Mouse (Mus musculus) lung, adult 2 months (tissue): ENCODE data around the gene Igfbp6.

Experiments
- CTCF ChIP-seq: fragments of 200-500 bp; IDR thresholded peaks from 2 replicates; pipeline ENCODE4 v1.5.1; 2011; ENCODE audit warnings: mild to moderate bottlenecking, low read length, control low read depth; ENCODE audit not compliant: insufficient read depth
- POLR2A ChIP-seq: fragments of 200-500 bp; IDR thresholded peaks from 2 replicates; pipeline ENCODE4 v1.6.1; 2011; ENCODE audit warnings: low read depth, mild to moderate bottlenecking, control low read depth, low read length, borderline replicate concordance; ENCODE audit errors: extremely low read depth

DNA sequence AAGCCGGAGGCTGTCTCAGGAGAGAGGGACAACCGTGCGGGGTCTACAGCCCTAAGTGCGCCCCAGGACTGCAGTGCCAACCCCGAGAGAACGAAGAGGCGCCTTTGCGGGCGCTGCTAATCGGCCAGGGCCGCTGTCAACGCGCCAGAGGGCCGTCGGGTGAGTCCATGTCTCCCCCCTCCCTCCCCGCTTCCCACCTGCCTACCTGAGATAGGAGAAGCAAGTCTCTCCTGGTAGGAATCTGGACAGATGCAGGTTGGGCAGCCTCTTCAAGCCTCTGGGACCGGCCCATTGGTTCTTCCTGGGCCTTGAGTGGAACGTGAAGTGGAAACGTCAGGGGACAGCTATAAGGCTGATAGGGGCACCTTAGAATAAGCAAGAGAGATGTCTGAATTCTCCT lies 564 bp downstream of the Igfbp6 start:
- TF ChIP-seq CTCF (no peak), POLR2A (no peak)
